Mouse (Mus musculus) liver, embryonic 15.5 days (tissue): ENCODE data around the gene Tmem150b. TPM values are rescaled to one million over a fixed set of nuclear protein-coding genes. Genes with fewer than 3 reads are reported as not detected.

Experiments
- ATAC-seq: fragments of 200-750 bp; cut with Nextera tagmentation; 2 replicates; pipeline ENCODE4 v1.8.0; 2017; ENCODE audit warnings: moderate number of reproducible peaks, mild to moderate bottlenecking, moderate library complexity; ENCODE audit not compliant: insufficient read depth
- H3K27ac ChIP-seq: fragments of 300-500 bp; sonication (generic); replicated peaks from 2 replicates; pipeline ENCODE4 v1.5.1; 2015; ENCODE audit warnings: mild to moderate bottlenecking, inconsistent platforms
- H3K27me3 ChIP-seq: fragments of 300-500 bp; sonication (generic); 2 replicates; pipeline ENCODE4 v1.6.1; 2015; ENCODE audit warnings: mild to moderate bottlenecking, inconsistent platforms
- H3K36me3 ChIP-seq: fragments of 300-500 bp; sonication (generic); replicated peaks from 2 replicates; pipeline ENCODE4 v1.6.1; 2015; ENCODE audit warnings: moderate library complexity, mild to moderate bottlenecking, inconsistent platforms
- H3K4me1 ChIP-seq: fragments of 300-500 bp; sonication (generic); replicated peaks from 2 replicates; pipeline ENCODE4 v1.6.1; 2015; ENCODE audit warnings: inconsistent platforms
- H3K4me2 ChIP-seq: fragments of 300-500 bp; sonication (generic); 2 replicates; pipeline ENCODE4 v1.6.1; 2015; ENCODE audit warnings: moderate library complexity, mild to moderate bottlenecking, inconsistent platforms
- H3K4me3 ChIP-seq: fragments of 300-500 bp; sonication (generic); replicated peaks from 2 replicates; pipeline ENCODE4 v1.5.1; 2015; ENCODE audit warnings: mild to moderate bottlenecking, inconsistent platforms
- H3K9ac ChIP-seq: fragments of 300-500 bp; sonication (generic); 2 replicates; pipeline ENCODE4 v1.6.1; 2015; ENCODE audit warnings: moderate library complexity, mild to moderate bottlenecking, inconsistent platforms
- H3K9me3 ChIP-seq: fragments of 300-500 bp; sonication (generic); replicated peaks from 2 replicates; pipeline ENCODE4 v1.6.1; 2016; ENCODE audit warnings: inconsistent platforms
- WGBS: fragments of 180-500 bp; shearing (Covaris S2); methylation state at CpG from one replicate; pipeline ENCODE4 v1.1.7; 2015; ENCODE audit warnings: mixed read lengths; ENCODE audit not compliant: insufficient replicate concordance; 5-methylcytosine and 5-hydroxymethylcytosine counted together
- polyA plus RNA-seq: library from polyadenylated mRNA; unstranded; fragments of >200 nt; fragmentation: Nextera tagmentation; extraction: Ambion mirVana; gene quantifications from 2 replicates; pipeline ENCODE4 v1.2.1, GENCODE M21; 2015

Gene Tmem150b
- polyA plus RNA-seq, 1 experiment from 2014 or later: 0.37 TPM

DNA sequence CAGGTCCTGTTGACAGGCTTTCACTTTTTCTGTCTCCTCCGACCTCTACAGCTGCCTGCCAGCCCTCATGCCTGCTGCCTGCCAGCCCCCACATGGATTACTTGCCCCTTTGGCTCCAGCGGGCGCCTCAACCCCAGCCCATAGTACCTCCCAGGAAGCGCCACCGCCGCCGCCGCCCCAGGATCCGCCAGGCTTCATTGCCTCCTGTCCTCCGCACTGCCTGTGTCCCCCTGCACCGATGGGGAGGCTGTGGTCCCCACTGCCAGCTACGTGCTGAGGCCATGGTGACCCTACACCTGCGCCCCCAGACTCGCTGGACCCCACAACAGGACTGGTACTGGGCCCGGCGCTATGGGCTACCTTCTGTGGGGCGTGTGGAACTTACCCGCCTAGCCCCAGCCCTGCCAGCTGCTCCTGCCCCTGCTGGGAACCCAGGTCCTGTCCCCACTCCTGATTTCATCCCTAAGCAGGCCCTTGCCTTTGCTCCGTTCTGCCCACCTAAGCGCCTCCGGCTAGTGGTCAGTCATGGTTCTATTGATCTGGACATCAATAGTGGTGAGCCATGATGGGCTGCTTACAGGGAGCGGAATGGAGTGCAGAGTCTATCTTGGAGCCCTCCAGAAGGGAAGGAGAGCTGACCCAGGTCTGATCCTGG is 21.4 kb upstream of the Tmem150b start:
- Histone ChIP-seq H3K4me3 (peak overlapping the region; percentile 10; the same call in 1 of the 2 replicates), H3K4me2 (peak overlapping the region; percentile 56), H3K4me1 (peaks cover 98% of the 10 kb centered on the region), H3K36me3 (peaks cover 54% of the 10 kb centered on the region), H3K27ac (peak overlapping the region; percentile 93), H3K9me3 (no peaks in the 10 kb centered on the region), H3K9ac (0 out of 2 replicates have a peak overlapping the region, but pooled peaks have one; percentile 12), H3K27me3 (no peaks in the 10 kb centered on the region)
- 83% methylated on average over 22 of the region's 22 CpGs for WGBS
- ATAC-seq: no peak

- H3K4me2 ChIP-seq: peak overlapping the region; percentile 88
Observed at GRCm38 (mm10) chr7:4744886-4745285, 19.8 kb upstream of the Tmem150b start.

GRCm38 (mm10) chr7:4743354-4743753 is 18.3 kb upstream of the Tmem150b start:
- H3K4me1 ChIP-seq: peaks cover 93% of the 10 kb centered on the region
- no peaks in the 10 kb centered on the region for H3K9me3 ChIP-seq
- peak overlapping the region; percentile 78 for H3K4me3 ChIP-seq
- peak overlapping the region; percentile 94 for H3K27ac ChIP-seq
- ATAC-seq: no peak
- H3K4me2 ChIP-seq: peak overlapping the region; percentile 88
- 19% methylated on average over 2 of the region's 2 CpGs for WGBS
- peaks cover 46% of the 10 kb centered on the region for H3K36me3 ChIP-seq
- H3K9ac ChIP-seq: peak overlapping the region; percentile 83; the same call in 1 of the 2 replicates
- no peaks in the 10 kb centered on the region for H3K27me3 ChIP-seq

More at GRCm38 (mm10) chr7:4744886-4745285, 19.8 kb upstream of the Tmem150b start:
- WGBS: 51% methylated on average over 6 of the region's 6 CpGs
- no peak overlapping the region for H3K4me3 ChIP-seq
- no peak for ATAC-seq
- H3K27ac ChIP-seq: peak overlapping the region; percentile 94
- H3K9ac ChIP-seq: no peak overlapping the region
- H3K9me3 ChIP-seq: no peaks in the 10 kb centered on the region
- H3K36me3 ChIP-seq: peaks cover 53% of the 10 kb centered on the region
- H3K4me1 ChIP-seq: peaks cover 97% of the 10 kb centered on the region
- H3K27me3 ChIP-seq: no peaks in the 10 kb centered on the region

- Histone ChIP-seq H3K4me2 (peak overlapping the region; percentile 88), H3K4me1 (peaks cover 84% of the 10 kb centered on the region), H3K4me3 (peak overlapping the region; percentile 78), H3K9ac (peak overlapping the region; percentile 83), H3K36me3 (peaks cover 46% of the 10 kb centered on the region), H3K27me3 (no peaks in the 10 kb centered on the region), H3K9me3 (no peaks in the 10 kb centered on the region), H3K27ac (peak overlapping the region; percentile 94)
- ATAC-seq: no peak
- 58% methylated on average over 6 of the region's 6 CpGs for WGBS
Observed at GRCm38 (mm10) chr7:4742482-4742819, 17.4 kb upstream of the Tmem150b start.

DNA sequence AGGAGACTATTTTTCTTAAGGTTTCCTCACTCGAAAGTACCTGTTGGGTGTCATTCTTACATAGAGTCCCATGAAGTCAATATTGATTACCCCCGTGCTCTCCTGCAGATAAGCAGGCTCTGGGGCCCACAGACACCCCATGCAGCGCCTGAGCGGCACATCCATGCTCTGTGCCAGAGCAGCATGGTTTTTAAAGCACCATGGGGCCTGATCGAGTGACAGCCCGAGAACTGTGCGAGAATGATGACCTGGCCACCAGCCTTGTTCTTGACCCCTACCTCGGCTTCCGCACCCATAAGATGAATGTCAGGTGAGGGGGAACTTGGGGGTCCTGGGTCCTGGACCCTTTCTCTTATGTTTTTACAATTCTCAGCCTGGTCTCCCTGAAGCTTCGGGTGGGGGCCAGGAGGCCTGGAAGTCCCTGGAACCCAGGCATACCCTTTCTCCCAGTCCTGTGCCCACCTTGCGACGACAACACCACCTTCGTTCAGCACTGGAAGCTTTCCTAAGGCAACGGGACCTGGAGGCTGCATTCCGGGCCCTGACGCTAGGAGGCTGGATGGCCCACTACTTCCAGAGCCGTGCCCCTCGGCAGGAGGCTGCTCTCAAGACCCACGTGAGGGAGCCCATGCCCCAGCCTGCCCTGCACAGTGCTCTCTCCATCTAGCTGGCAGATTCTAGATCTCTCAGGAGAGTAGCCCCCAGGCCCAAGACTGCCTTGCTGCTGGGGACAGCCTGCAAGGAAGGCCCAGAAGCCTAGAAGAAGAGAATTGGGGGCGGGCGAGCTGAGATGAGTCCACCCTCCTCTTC is 16.8 kb upstream of the Tmem150b start:
- Histone ChIP-seq H3K4me1 (peaks cover 78% of the 10 kb centered on the region), H3K27me3 (no peaks in the 10 kb centered on the region), H3K4me3 (peak overlapping the region; percentile 78), H3K27ac (peak overlapping the region; percentile 94), H3K9me3 (no peaks in the 10 kb centered on the region), H3K36me3 (peaks cover 44% of the 10 kb centered on the region), H3K4me2 (peak overlapping the region; percentile 88), H3K9ac (peak overlapping the region; percentile 83)
- peak; percentile 45 for ATAC-seq
- 58% methylated on average over 21 of the region's 21 CpGs for WGBS

- peak overlapping the region; percentile 78 for H3K4me3 ChIP-seq
- peaks cover 71% of the 10 kb centered on the region for H3K4me1 ChIP-seq
- 5% methylated on average over 4 of the region's 4 CpGs for WGBS
- no peaks in the 10 kb centered on the region for H3K9me3 ChIP-seq
- H3K4me2 ChIP-seq: peak overlapping the region; percentile 88
- H3K9ac ChIP-seq: peak overlapping the region; percentile 83
- H3K27me3 ChIP-seq: no peaks in the 10 kb centered on the region
- H3K27ac ChIP-seq: peak overlapping the region; percentile 94
- peaks cover 37% of the 10 kb centered on the region for H3K36me3 ChIP-seq
- peak; percentile 51 for ATAC-seq
Observed at GRCm38 (mm10) chr7:4741151-4741550, 16.1 kb upstream of the Tmem150b start.

DNA sequence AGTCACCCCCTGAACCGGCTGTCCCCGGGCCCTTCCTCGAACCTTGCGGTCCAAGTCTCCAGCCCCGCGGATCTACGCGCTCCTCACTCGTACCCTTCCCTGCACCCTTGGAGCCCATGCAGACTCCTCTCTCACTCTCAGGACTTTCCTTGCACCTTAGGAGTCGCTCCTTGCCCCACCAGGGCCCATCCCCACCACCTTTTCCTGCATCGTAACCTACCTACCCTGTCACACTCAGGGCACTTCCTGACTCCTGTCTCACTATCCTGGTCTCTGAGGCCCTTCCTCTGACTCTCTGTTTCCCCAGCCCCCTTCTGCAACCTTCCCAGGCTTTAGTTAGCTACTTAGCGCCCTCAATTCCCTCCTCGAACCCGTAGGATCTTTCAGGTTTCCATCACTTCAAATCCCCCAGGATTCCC is 15.3 kb upstream of the Tmem150b start:
- peaks cover 63% of the 10 kb centered on the region for H3K4me1 ChIP-seq

GRCm38 (mm10) chr7:4739544-4740275 is 14.7 kb upstream of the Tmem150b start, which contains the start of gene Kmt5c:
Gene Kmt5c, plus strand, starts transcription at chr7:4740115.
- peak within 1 kb of the TSS; percentile 88 for H3K4me2 ChIP-seq
- WGBS: under 1% methylated on average over 39 of the region's 44 CpGs
- no peaks in the 10 kb centered on the region for H3K9me3 ChIP-seq
- ATAC-seq: peak; percentile 90
- no peaks in the 10 kb centered on the region for H3K27me3 ChIP-seq
- H3K9ac ChIP-seq: peak within 1 kb of the TSS; percentile 83
- peaks cover 60% of the 10 kb centered on the region for H3K4me1 ChIP-seq
- H3K36me3 ChIP-seq: peaks cover 26% of the 10 kb centered on the region; the same call in 1 of the 2 replicates
- peak within 1 kb of the TSS; percentile 94 for H3K27ac ChIP-seq
- peak within 1 kb of the TSS; percentile 78 for H3K4me3 ChIP-seq

More for the DNA sequence above, 15.3 kb upstream of the Tmem150b start:
- peak overlapping the region; percentile 78 for H3K4me3 ChIP-seq
- peaks cover 28% of the 10 kb centered on the region for H3K36me3 ChIP-seq
- H3K4me2 ChIP-seq: peak overlapping the region; percentile 88
- no peaks in the 10 kb centered on the region for H3K27me3 ChIP-seq
- H3K9ac ChIP-seq: peak overlapping the region; percentile 83
- peak; percentile 1 for ATAC-seq
- WGBS: 0% methylated on average over 14 of the region's 14 CpGs
- H3K27ac ChIP-seq: peak overlapping the region; percentile 94
- no peaks in the 10 kb centered on the region for H3K9me3 ChIP-seq

DNA sequence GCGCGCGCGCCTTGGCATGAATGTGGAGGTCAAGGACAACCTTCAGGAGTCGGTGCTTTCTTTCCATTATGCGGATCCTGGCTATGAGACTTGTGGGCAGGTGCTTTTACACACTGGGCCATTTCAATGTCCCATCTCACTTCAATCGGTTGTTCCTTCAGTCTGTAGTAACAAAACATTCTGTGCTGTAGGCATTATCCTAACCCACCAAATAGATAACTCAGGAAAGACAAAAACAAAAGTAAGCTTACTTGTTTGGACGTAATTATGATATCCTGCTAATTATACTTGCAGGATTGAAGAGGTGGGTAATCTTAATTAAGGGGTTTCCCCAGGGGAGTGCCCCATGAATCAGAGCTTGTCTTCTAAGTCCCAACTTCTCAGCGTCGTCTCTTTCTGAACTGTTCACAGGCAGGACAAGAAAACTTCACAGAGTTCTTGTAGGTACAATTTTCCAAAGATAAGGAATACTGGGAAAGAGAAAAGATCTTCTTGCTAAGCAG is 14.0 kb upstream of the Tmem150b start:
- H3K27me3 ChIP-seq: no peaks in the 10 kb centered on the region
- peak overlapping the region; percentile 88 for H3K4me2 ChIP-seq
- H3K36me3 ChIP-seq: peaks cover 21% of the 10 kb centered on the region; the same call in 1 of the 2 replicates
- H3K9ac ChIP-seq: peak overlapping the region; percentile 45
- H3K27ac ChIP-seq: peak overlapping the region; percentile 58
- peaks cover 55% of the 10 kb centered on the region for H3K4me1 ChIP-seq
- 49% methylated on average over 10 of the region's 10 CpGs for WGBS
- H3K4me3 ChIP-seq: peak overlapping the region; percentile 78
- no peak for ATAC-seq
- no peaks in the 10 kb centered on the region for H3K9me3 ChIP-seq

DNA sequence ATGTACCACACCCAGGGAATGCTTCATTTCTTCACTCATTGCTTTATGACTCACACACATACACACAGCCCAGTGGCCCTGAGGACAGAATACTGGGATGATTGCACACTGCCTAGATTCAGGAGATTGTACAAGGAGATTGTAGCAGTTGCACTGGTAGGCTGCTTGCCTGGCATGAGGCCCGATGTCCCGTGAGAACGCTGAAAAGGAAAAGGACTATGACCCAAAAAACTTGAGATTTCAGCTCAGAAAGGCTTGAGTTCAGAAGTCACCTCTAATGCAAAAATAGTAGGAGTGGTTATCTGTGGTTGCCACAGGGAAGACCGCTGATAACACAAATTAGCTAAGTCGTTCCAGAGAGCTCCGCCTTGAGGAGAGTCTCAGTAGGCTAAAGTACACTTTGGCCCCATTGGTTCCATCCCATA is 7.9 kb upstream of the Tmem150b start:
- H3K4me2 ChIP-seq: peak overlapping the region; percentile 48
- peaks cover 22% of the 10 kb centered on the region for H3K4me1 ChIP-seq
- 25% methylated on average over 6 of the region's 6 CpGs for WGBS
- ATAC-seq: peak; percentile 76
- no peak overlapping the region for H3K9ac ChIP-seq
- H3K27me3 ChIP-seq: no peaks in the 10 kb centered on the region
- H3K36me3 ChIP-seq: no peaks in the 10 kb centered on the region
- peak overlapping the region; percentile 4; the same call in 1 of the 2 replicates for H3K27ac ChIP-seq
- H3K4me3 ChIP-seq: no peak overlapping the region
- H3K9me3 ChIP-seq: no peaks in the 10 kb centered on the region
